Mouse (Mus musculus) MEL (cell line): ENCODE results near the gene Tefm. TPM values are rescaled to one million over a fixed set of nuclear protein-coding genes. Genes with fewer than 3 reads are reported as not detected.

ENCODE experiments used
- DNase-seq: peaks from one replicate; pipeline ENCODE4 v3.0.0; 2011; ENCODE audit warnings: low read depth, low spot score
- H3K27ac ChIP-seq: 2 replicates; pipeline ENCODE4 v1.5.1; 2012; ENCODE audit warnings: low read depth, mild to moderate bottlenecking, control low read depth, low read length, moderate library complexity; ENCODE audit not compliant: control insufficient read depth
- H3K27me3 ChIP-seq, 2 experiments: fragments of 150-350 bp in 1 of 2; sonication (generic) in 1 of 2; 2 replicates each; pipeline ENCODE4 v1.6.1; 2012; ENCODE audit warnings: low read length in 2 of 2, mild to moderate bottlenecking in 2 of 2, improper control_type of control experiment in 1 of 2, moderate library complexity in 1 of 2; ENCODE audit not compliant: insufficient read depth in 2 of 2, control insufficient read depth in 1 of 2
- H3K36me3 ChIP-seq, 2 experiments: 2 replicates each; pipeline ENCODE4 v1.6.1; 2012 to 2014; ENCODE audit warnings: low read length in 2 of 2, improper control_type of control experiment in 1 of 2, inconsistent platforms in 1 of 2, mild to moderate bottlenecking in 1 of 2; ENCODE audit not compliant: insufficient read depth in 2 of 2, control insufficient read depth in 1 of 2
- H3K4me1 ChIP-seq, 2 experiments: fragments of 150-350 bp in 1 of 2; sonication (generic) in 1 of 2; 2 replicates each; pipeline ENCODE4 v1.6.1; 2012; ENCODE audit warnings: low read length in 2 of 2, improper control_type of control experiment in 1 of 2, mild to moderate bottlenecking in 1 of 2; ENCODE audit not compliant: insufficient read depth in 2 of 2, control insufficient read depth in 1 of 2
- H3K4me3 ChIP-seq, 2 experiments: fragments of 150-350 bp in 1 of 2; sonication (generic) in 1 of 2; 2 replicates each; pipeline ENCODE4 v1.5.1; 2012; ENCODE audit warnings: low read depth in 2 of 2, low read length in 2 of 2, mild to moderate bottlenecking in 2 of 2, moderate library complexity in 2 of 2, control low read depth in 1 of 2, improper control_type of control experiment in 1 of 2; ENCODE audit not compliant: control insufficient read depth in 1 of 2, insufficient read depth in 1 of 2
- H3K79me2 ChIP-seq: 2 replicates; pipeline ENCODE4 v1.6.1; 2012; ENCODE audit warnings: mild to moderate bottlenecking, low read length, moderate library complexity; ENCODE audit not compliant: control insufficient read depth, poor library complexity, insufficient read depth
- H3K9ac ChIP-seq: 2 replicates; pipeline ENCODE4 v1.6.1; 2012; ENCODE audit warnings: low read depth, mild to moderate bottlenecking, control low read depth, low read length, moderate library complexity; ENCODE audit not compliant: control insufficient read depth, poor library complexity, severe bottlenecking
- H3K9me3 ChIP-seq: fragments of 150-350 bp; sonication (generic); replicated peaks from 2 replicates; pipeline ENCODE4 v1.6.1; 2012; ENCODE audit warnings: mild to moderate bottlenecking, low read length, improper control_type of control experiment, moderate library complexity; ENCODE audit not compliant: insufficient read depth
- CHD1 ChIP-seq: IDR thresholded peaks from 2 replicates; pipeline ENCODE4 v1.6.1; 2012; ENCODE audit warnings: low read depth, mild to moderate bottlenecking, inconsistent platforms, low read length, improper control_type of control experiment
- CHD2 ChIP-seq: IDR thresholded peaks from 2 replicates; pipeline ENCODE4 v1.6.1; 2011; ENCODE audit warnings: low read length, improper control_type of control experiment
- CTCF ChIP-seq, 3 experiments: IDR thresholded peaks in 2 of 3; conservative IDR thresholded peaks in 1 of 3; 2 replicates each; pipeline ENCODE4 v1.5.1; 2011 to 2012; ENCODE audit warnings: low read length in 3 of 3, low read depth in 2 of 3, mild to moderate bottlenecking in 2 of 3, improper control_type of control experiment in 1 of 3, inconsistent platforms in 1 of 3, mixed read lengths in 1 of 3, moderate library complexity in 1 of 3; ENCODE audit not compliant: control insufficient read depth in 1 of 3, insufficient read depth in 1 of 3, poor library complexity in 1 of 3, severe bottlenecking in 1 of 3
- E2F4 ChIP-seq: IDR thresholded peaks from 2 replicates; pipeline ENCODE4 v1.6.1; 2011; ENCODE audit warnings: low read depth, low read length, improper control_type of control experiment, borderline replicate concordance
- ELF1 ChIP-seq: IDR thresholded peaks from 2 replicates; pipeline ENCODE4 v1.6.1; 2014; ENCODE audit warnings: low read depth, mild to moderate bottlenecking, inconsistent platforms, low read length, improper control_type of control experiment, moderate library complexity
- GABPA ChIP-seq: IDR thresholded peaks from 2 replicates; pipeline ENCODE4 v1.6.1; 2012; ENCODE audit warnings: low read depth, mild to moderate bottlenecking, inconsistent platforms, low read length, improper control_type of control experiment, moderate library complexity
- GATA1 ChIP-seq: IDR thresholded peaks from 2 replicates; pipeline ENCODE4 v1.6.1; 2011; ENCODE audit warnings: low read depth, low read length, improper control_type of control experiment
- HCFC1 ChIP-seq: IDR thresholded peaks from 2 replicates; pipeline ENCODE4 v1.6.1; 2012; ENCODE audit warnings: low read depth, mild to moderate bottlenecking, inconsistent platforms, low read length, improper control_type of control experiment, moderate library complexity
- JUND ChIP-seq: IDR thresholded peaks from 2 replicates; pipeline ENCODE4 v1.6.1; 2011; ENCODE audit warnings: low read depth, mild to moderate bottlenecking, improper control_type of control experiment, low read length
- KAT2A ChIP-seq: conservative IDR thresholded peaks from 2 replicates; pipeline ENCODE4 v1.6.1; 2012; ENCODE audit warnings: low read depth, low read length, improper control_type of control experiment, inconsistent platforms
- MAFK ChIP-seq: IDR thresholded peaks from 2 replicates; pipeline ENCODE4 v1.6.1; 2011; ENCODE audit warnings: low read depth, mild to moderate bottlenecking, low read length, improper control_type of control experiment, borderline replicate concordance
- MAX ChIP-seq: IDR thresholded peaks from 2 replicates; pipeline ENCODE4 v1.6.1; 2011; ENCODE audit warnings: low read length, improper control_type of control experiment
- MEF2A ChIP-seq: IDR thresholded peaks from 2 replicates; pipeline ENCODE4 v1.6.1; 2014; ENCODE audit warnings: low read depth, mild to moderate bottlenecking, inconsistent platforms, low read length, improper control_type of control experiment; ENCODE audit not compliant: poor library complexity, insufficient replicate concordance, severe bottlenecking; ENCODE audit errors: extremely low read depth
- MXI1 ChIP-seq: IDR thresholded peaks from 2 replicates; pipeline ENCODE4 v1.6.1; 2011; ENCODE audit warnings: mild to moderate bottlenecking, low read depth, low read length, improper control_type of control experiment
- MYB ChIP-seq: IDR thresholded peaks from 2 replicates; pipeline ENCODE4 v1.6.1; 2011; ENCODE audit warnings: mild to moderate bottlenecking, low read depth, low read length, improper control_type of control experiment
- MYC ChIP-seq: IDR thresholded peaks from 2 replicates; pipeline ENCODE4 v1.6.1; 2011; ENCODE audit warnings: low read depth, mild to moderate bottlenecking, low read length, improper control_type of control experiment, moderate library complexity
- NELFE ChIP-seq: IDR thresholded peaks from 2 replicates; pipeline ENCODE4 v1.6.1; 2011; ENCODE audit warnings: low read depth, low read length, improper control_type of control experiment
- NRF1 ChIP-seq: IDR thresholded peaks from 2 replicates; pipeline ENCODE4 v1.6.1; 2014; ENCODE audit warnings: low read depth, mild to moderate bottlenecking, inconsistent platforms, low read length, improper control_type of control experiment, moderate library complexity; ENCODE audit not compliant: poor library complexity, insufficient read depth, severe bottlenecking
- POLR2AphosphoS5 ChIP-seq: IDR thresholded peaks from 2 replicates; pipeline ENCODE4 v1.6.1; 2012; ENCODE audit warnings: low read depth, borderline replicate concordance, mild to moderate bottlenecking, inconsistent platforms, low read length, moderate library complexity, mixed read lengths
- RAD21 ChIP-seq: IDR thresholded peaks from 2 replicates; pipeline ENCODE4 v1.6.1; 2011; ENCODE audit warnings: mild to moderate bottlenecking, low read depth, low read length, improper control_type of control experiment
- SIN3A ChIP-seq: IDR thresholded peaks from 2 replicates; pipeline ENCODE4 v1.6.1; 2012; ENCODE audit warnings: low read length, improper control_type of control experiment, inconsistent platforms
- TAL1 ChIP-seq: IDR thresholded peaks from 2 replicates; pipeline ENCODE4 v1.6.1; 2012; ENCODE audit warnings: mild to moderate bottlenecking, inconsistent platforms, low read length, moderate library complexity, mixed read lengths
- TCF12 ChIP-seq: IDR thresholded peaks from 2 replicates; pipeline ENCODE4 v1.6.1; 2014; ENCODE audit warnings: low read depth, mild to moderate bottlenecking, inconsistent platforms, low read length, improper control_type of control experiment, moderate library complexity
- USF1 ChIP-seq: IDR thresholded peaks from 2 replicates; pipeline ENCODE4 v1.6.1; 2014; ENCODE audit warnings: low read depth, mild to moderate bottlenecking, inconsistent platforms, low read length, improper control_type of control experiment, moderate library complexity
- USF2 ChIP-seq, 2 experiments: IDR thresholded peaks; 2 replicates each; pipeline ENCODE4 v1.6.1; 2011 to 2012; ENCODE audit warnings: improper control_type of control experiment in 2 of 2, low read length in 2 of 2, borderline replicate concordance in 1 of 2, inconsistent platforms in 1 of 2, low read depth in 1 of 2, mild to moderate bottlenecking in 1 of 2; ENCODE audit not compliant: insufficient read depth in 1 of 2
- ZMIZ1 ChIP-seq: IDR thresholded peaks from 2 replicates; pipeline ENCODE4 v1.6.1; 2012; ENCODE audit warnings: low read depth, mild to moderate bottlenecking, inconsistent platforms, low read length, improper control_type of control experiment, moderate library complexity
- ZNF384 ChIP-seq: IDR thresholded peaks from 2 replicates; pipeline ENCODE4 v1.6.1; 2012; ENCODE audit warnings: low read depth, mild to moderate bottlenecking, inconsistent platforms, low read length, improper control_type of control experiment
- polyA plus RNA-seq, 2 experiments: library from polyadenylated mRNA; stranded (reverse) in 1 of 2; unstranded in 1 of 2; fragments of >175 nt in 1 of 2; fragments of >200 nt in 1 of 2; gene quantifications; 2 replicates each; pipeline versions ENCODE4 v1.2.1 to v1.2.4; 2012; ENCODE audit warnings: low replicate concordance in 2 of 2, low read depth in 1 of 2; ENCODE audit not compliant: insufficient read length in 2 of 2, insufficient read depth in 1 of 2, missing spikeins in 1 of 2
- total RNA-seq: library from RNA; depleted of rRNA; stranded (reverse); fragments of 300-350 nt; gene quantifications from 2 replicates; pipeline ENCODE4 v1.2.3, GENCODE M21; 2012

Tefm gene
- total and polyA plus RNA-seq, 3 experiments: 23.6 to 33.9 TPM; not detected in 1

GRCm38 (mm10) chr11:80137773-80138172 lies 4.2 kb downstream of the Tefm start:
- no peaks in the 10 kb centered on the region for H3K27me3 ChIP-seq
- H3K9me3 ChIP-seq: no peaks in the 10 kb centered on the region
- no peak for DNase-seq
- H3K27ac ChIP-seq: no peak overlapping the region
- H3K79me2 ChIP-seq: peaks cover 19% of the 10 kb centered on the region
- H3K36me3 ChIP-seq: peaks cover 16% of the 10 kb centered on the region in 2 experiments
- H3K9ac ChIP-seq: no peak overlapping the region
- TF ChIP-seq ZMIZ1 (no peak), JUND (no peak), E2F4 (no peak), ELF1 (no peak), MAX (no peak), USF2 (IDR thresholded peaks at IDR 0.05; ENCODE audit: borderline replicate concordance in 1 of 2, insufficient read depth in 1 of 2, low read depth in 1 of 2, low read length in 2 of 2) (no peak), CHD1 (no peak), RAD21 (no peak), HCFC1 (no peak), CHD2 (no peak), NELFE (no peak), ZNF384 (no peak), TAL1 (no peak), GATA1 (no peak), USF1 (no peak), MEF2A (no peak), NRF1 (no peak), POLR2AphosphoS5 (no peak), CTCF (IDR thresholded peaks at IDR 0.05 in 2 of 3, conservative IDR thresholded peaks at IDR 0.05 in 1 of 3; ENCODE audit: control insufficient read depth in 1 of 3, insufficient read depth in 1 of 3, low read depth in 2 of 3, low read length in 3 of 3, poor library complexity in 1 of 3, severe bottlenecking in 1 of 3) (no peak)
- TF ChIP-seq, all 39 proteins: peak for 0
- Histone ChIP-seq H3K4me1 (peaks cover 3 to 5% of the 10 kb centered on the region in 2 experiments; a peak in 3 of 4 replicates), H3K4me3 (no peak overlapping the region)

GRCm38 (mm10) chr11:80136786-80137185 lies 5.2 kb downstream of the Tefm start:
- H3K9me3 ChIP-seq: no peaks in the 10 kb centered on the region
- DNase-seq: no peak
- H3K9ac ChIP-seq: no peak overlapping the region

More at GRCm38 (mm10) chr11:80136786-80137185, 5.2 kb downstream of the Tefm start:
- Histone ChIP-seq H3K79me2 (peaks cover 16% of the 10 kb centered on the region), H3K36me3 (peaks cover 16 to 21% of the 10 kb centered on the region in 2 experiments), H3K27me3 (no peaks in the 10 kb centered on the region), H3K4me1 (peaks cover 3 to 5% of the 10 kb centered on the region in 2 experiments; a peak in 2 of 4 replicates), H3K4me3 (no peak overlapping the region), H3K27ac (no peak overlapping the region)
- TF ChIP-seq ELF1 (no peak), CTCF (IDR thresholded peaks at IDR 0.05 in 2 of 3, conservative IDR thresholded peaks at IDR 0.05 in 1 of 3; ENCODE audit: control insufficient read depth in 1 of 3, insufficient read depth in 1 of 3, low read depth in 2 of 3, low read length in 3 of 3, poor library complexity in 1 of 3, severe bottlenecking in 1 of 3) (no peak), KAT2A (no peak), MAFK (no peak), SIN3A (no peak), E2F4 (no peak), MYC (no peak), MAX (no peak), MYB (no peak), MXI1 (no peak), MEF2A (no peak), TAL1 (no peak), NRF1 (no peak), POLR2AphosphoS5 (no peak), GABPA (no peak), TCF12 (no peak), HCFC1 (no peak)
